Mouse (Mus musculus): ENCODE results near the gene Dnase1l2. TPM values are rescaled to one million over a fixed set of nuclear protein-coding genes. Genes with fewer than 3 reads are reported as not detected.
"Not testable (repeated sequence)": the region's sequence is repeated elsewhere in the genome, so short reads cannot be mapped to it uniquely, and the experiment has no call there.

Dnase1l2 gene
- polyA plus RNA-seq, 1 experiment from 2014 or later: 1.3 TPM

- peak overlapping the region; percentile 80 for H3K4me2 ChIP-seq
- WGBS: 3% methylated on average over 8 of the region's 8 CpGs
- peak overlapping the region; percentile 88 for H3K27ac ChIP-seq (ENCODE audit: low read depth, low read length)
- no peaks in the 10 kb centered on the region for H3K9me3 ChIP-seq (ENCODE audit: control insufficient read depth, low read length)
- peak overlapping the region; percentile 90 for H3K9ac ChIP-seq (ENCODE audit: low read depth, low read length)
- H3K4me3 ChIP-seq (ENCODE audit: low read depth, low read length): peak overlapping the region; percentile 71
- H3K36me3 ChIP-seq (ENCODE audit: control insufficient read depth, insufficient read depth, low read length): peaks cover 26% of the 10 kb centered on the region
- 0 out of 2 replicates have a peak, but pooled peaks cover 5% of the 10 kb centered on the region for H3K4me1 ChIP-seq (replicated peaks; ENCODE audit: control insufficient read depth, insufficient read depth, low read length)
- ATAC-seq (replicated peaks; ENCODE audit: low FRiP score): peak; percentile 30; the same call in 1 of the 2 replicates
- peak; percentile 42 for DNase-seq (ENCODE audit: low spot score)
- H3K27me3 ChIP-seq (replicated peaks; ENCODE audit: control insufficient read depth, insufficient read depth, low read length): no peaks in the 10 kb centered on the region
Observed at GRCm38 (mm10) chr17:24427170-24427557, 15.7 kb downstream of the Dnase1l2 start.

DNA sequence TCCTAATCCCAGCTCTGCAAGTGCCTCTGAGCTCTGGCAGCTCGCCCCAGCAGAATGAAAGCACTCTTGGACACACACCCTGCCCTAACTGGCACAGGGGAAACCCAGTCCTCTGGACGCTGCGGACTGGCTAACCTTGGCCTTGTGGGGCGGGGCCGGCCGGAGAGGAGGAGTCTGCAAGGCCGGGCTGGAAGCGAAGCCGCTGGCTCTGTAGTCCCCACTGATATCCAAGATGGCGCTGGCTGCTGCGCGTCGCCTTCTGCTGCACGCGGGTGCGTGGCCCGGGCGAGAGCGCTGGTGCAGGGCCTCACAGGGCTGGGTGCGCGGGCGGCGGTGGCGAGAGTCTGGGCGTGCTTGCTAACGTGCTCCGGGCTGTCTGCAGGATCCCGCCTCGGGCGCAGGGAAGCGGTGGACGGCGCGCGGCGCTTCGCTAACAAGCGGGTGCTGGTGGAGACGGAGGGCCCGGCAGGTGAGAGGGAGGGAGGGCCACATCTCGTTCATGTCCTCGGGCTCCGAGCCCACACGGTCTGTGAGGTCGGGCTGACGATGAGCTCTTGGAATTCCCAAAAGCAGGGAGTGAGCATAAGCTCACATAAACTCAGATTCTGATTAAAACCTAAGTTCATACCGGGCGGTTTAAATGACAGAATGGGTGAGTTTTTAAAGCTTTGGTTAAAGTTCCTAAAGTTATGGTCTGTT, 16.3 kb downstream of the Dnase1l2 start, which contains the start of gene Eci1:
Gene Eci1 (plus strand): TSS at position 171 of the 699 bp plus-strand sequence.
- ATAC-seq (replicated peaks; ENCODE audit: low FRiP score) (peak; percentile 98), DNase-seq (ENCODE audit: low spot score) (peak; percentile 92)
- Histone ChIP-seq H3K4me2 (peak within 1 kb of the TSS; percentile 80), H3K36me3 (ENCODE audit: control insufficient read depth, insufficient read depth, low read length) (peaks cover 30% of the 10 kb centered on the region), H3K4me1 (replicated peaks; ENCODE audit: control insufficient read depth, insufficient read depth, low read length) (0 out of 2 replicates have a peak, but pooled peaks cover 5% of the 10 kb centered on the region), H3K9ac (ENCODE audit: low read depth, low read length) (peak within 1 kb of the TSS; percentile 90), H3K4me3 (ENCODE audit: low read depth, low read length) (peak within 1 kb of the TSS; percentile 71), H3K9me3 (ENCODE audit: control insufficient read depth, low read length) (no peaks in the 10 kb centered on the region), H3K27ac (ENCODE audit: low read depth, low read length) (peak within 1 kb of the TSS; percentile 88), H3K27me3 (replicated peaks; ENCODE audit: control insufficient read depth, insufficient read depth, low read length) (no peaks in the 10 kb centered on the region)
- under 1% methylated on average over 48 of the region's 48 CpGs for WGBS

DNA sequence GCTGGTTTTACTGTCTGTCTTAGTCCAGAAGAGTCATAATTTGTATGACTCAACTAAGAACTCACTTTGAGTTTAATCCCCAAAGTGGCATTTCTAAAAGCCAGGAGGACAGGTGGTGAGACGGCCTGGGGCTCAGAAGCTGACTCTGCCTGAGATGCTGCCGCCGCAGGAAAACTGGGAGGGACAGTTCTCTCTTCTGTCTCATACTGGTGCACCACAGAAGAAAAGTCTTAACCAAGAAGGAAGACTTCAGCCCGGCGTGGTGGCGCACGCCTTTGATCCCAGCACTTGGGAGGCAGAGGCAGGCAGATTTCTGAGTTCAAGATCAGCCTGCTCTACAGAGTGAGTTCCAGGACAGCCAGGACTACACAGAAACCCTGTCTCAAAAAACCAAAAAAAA, 17.0 kb downstream of the Dnase1l2 start:
- DNase-seq (ENCODE audit: low spot score): no peak
- Histone ChIP-seq H3K4me3 (ENCODE audit: low read depth, low read length) (peak overlapping the region; percentile 71), H3K27me3 (replicated peaks; ENCODE audit: control insufficient read depth, insufficient read depth, low read length) (no peaks in the 10 kb centered on the region), H3K36me3 (ENCODE audit: control insufficient read depth, insufficient read depth, low read length) (peaks cover 37% of the 10 kb centered on the region), H3K4me2 (peak overlapping the region; percentile 80), H3K9ac (ENCODE audit: low read depth, low read length) (no peak overlapping the region; the same call in 1 of the 2 replicates), H3K9me3 (ENCODE audit: control insufficient read depth, low read length) (no peaks in the 10 kb centered on the region), H3K4me1 (replicated peaks; ENCODE audit: control insufficient read depth, insufficient read depth, low read length) (0 out of 2 replicates have a peak, but pooled peaks cover 5% of the 10 kb centered on the region), H3K27ac (ENCODE audit: low read depth, low read length) (no peak overlapping the region)
- no peak for ATAC-seq (replicated peaks; ENCODE audit: low FRiP score)
- 85% methylated on average over 7 of the region's 7 CpGs for WGBS

- H3K4me3 ChIP-seq (ENCODE audit: low read depth, low read length); DNase-seq (ENCODE audit: low spot score); H3K27ac ChIP-seq (ENCODE audit: low read depth, low read length); H3K4me2 ChIP-seq; H3K9ac ChIP-seq (ENCODE audit: low read depth, low read length); H3K27me3 ChIP-seq (replicated peaks; ENCODE audit: control insufficient read depth, insufficient read depth, low read length); ATAC-seq (replicated peaks; ENCODE audit: low FRiP score); H3K4me1 ChIP-seq (replicated peaks; ENCODE audit: control insufficient read depth, insufficient read depth, low read length); H3K9me3 ChIP-seq (ENCODE audit: control insufficient read depth, low read length): not testable (repeated sequence)
- H3K36me3 ChIP-seq (ENCODE audit: control insufficient read depth, insufficient read depth, low read length): peaks cover 41% of the 10 kb centered on the region
- WGBS: 92% methylated on average over 5 of the region's 8 CpGs
Observed at GRCm38 (mm10) chr17:24425326-24425725, 17.6 kb downstream of the Dnase1l2 start.

DNA sequence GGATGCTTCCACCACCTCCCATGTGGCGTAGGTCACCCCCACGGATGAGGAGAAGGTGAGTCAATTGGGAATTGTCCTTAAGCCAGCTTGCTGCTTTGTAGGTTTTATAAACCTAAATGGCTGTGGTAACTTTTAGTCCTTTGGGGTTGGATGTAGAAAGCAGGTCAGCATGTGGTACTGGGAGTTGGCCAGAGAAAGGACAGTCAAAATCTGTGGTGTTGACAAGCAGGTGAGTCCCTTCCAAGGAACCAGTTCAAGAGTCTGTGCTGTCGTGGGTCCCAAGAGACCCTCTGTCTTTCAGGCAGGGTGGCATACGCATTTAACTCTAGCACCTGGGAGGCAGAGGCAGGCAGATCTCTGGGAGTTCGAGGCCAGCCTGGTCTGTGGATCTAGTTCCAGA, 18.4 kb downstream of the Dnase1l2 start:
- DNase-seq (ENCODE audit: low spot score) (no peak), ATAC-seq (replicated peaks; ENCODE audit: low FRiP score) (no peak)
- no peaks in the 10 kb centered on the region for H3K9me3 ChIP-seq (ENCODE audit: control insufficient read depth, low read length)
- no peaks in the 10 kb centered on the region for H3K27me3 ChIP-seq (replicated peaks; ENCODE audit: control insufficient read depth, insufficient read depth, low read length)
- H3K4me1 ChIP-seq (replicated peaks; ENCODE audit: control insufficient read depth, insufficient read depth, low read length): 0 out of 2 replicates have a peak, but pooled peaks cover 5% of the 10 kb centered on the region
- no peak overlapping the region for H3K27ac ChIP-seq (ENCODE audit: low read depth, low read length)
- peaks cover 46% of the 10 kb centered on the region for H3K36me3 ChIP-seq (ENCODE audit: control insufficient read depth, insufficient read depth, low read length)
- no peak overlapping the region for H3K4me3 ChIP-seq (ENCODE audit: low read depth, low read length)
- WGBS: 89% methylated on average over 5 of the region's 5 CpGs
- no peak overlapping the region for H3K4me2 ChIP-seq
- no peak overlapping the region for H3K9ac ChIP-seq (ENCODE audit: low read depth, low read length)

DNA sequence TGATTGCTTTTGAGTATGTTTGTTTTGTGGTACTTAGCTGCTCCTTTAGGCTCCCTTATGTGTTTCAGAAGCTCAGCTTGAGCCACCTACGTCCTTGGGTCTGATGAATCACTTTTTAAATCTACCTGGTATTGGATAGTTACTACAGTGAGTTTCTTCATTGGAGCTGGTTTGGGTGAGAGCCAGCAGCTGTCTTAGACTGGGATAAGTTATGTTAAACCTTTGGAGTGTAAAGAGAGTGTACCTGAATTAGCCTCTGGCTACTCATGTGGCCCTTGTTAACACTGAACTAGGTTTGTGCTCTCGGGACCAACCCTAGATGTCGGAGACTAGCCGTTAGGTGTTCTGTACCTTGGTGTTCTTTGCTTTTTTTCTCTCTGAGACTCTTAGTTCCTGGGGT, 19.8 kb downstream of the Dnase1l2 start:
- WGBS: 94% methylated on average over 4 of the region's 4 CpGs

DNA sequence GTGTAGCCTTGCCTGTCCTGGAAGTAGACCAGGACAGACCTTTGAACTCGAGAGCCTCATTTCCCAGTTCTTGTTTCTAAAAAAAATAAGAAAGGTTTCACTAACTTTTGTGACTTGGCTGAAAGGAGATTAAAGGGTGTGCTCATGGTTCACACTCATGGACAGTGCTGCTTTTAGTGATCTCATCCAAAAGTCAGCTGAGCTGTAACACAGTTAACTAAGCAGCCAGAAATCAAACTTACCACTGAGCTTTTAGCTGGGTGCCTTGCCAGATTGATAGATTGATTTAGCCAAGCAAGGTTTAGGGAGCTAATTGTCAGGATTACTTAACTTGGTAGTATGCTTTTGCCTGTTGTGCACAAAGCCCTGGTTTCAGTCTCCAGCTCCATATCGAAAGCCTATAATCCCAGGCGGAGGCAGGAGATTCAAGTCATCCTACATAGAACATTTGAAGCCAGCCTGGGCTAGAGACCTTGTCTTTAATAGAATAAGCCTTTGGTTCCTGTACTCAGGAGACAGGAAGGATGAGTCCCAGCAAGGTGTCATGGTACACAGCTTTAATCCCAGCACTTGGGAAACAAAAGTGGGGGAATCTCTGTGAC, 26.8 kb downstream of the Dnase1l2 start:
- peaks cover 34% of the 10 kb centered on the region for H3K36me3 ChIP-seq (ENCODE audit: control insufficient read depth, insufficient read depth, low read length)
- peak overlapping the region; percentile 89 for H3K9ac ChIP-seq (ENCODE audit: low read depth, low read length)
- peak overlapping the region; percentile 84 for H3K4me2 ChIP-seq
- ATAC-seq (replicated peaks; ENCODE audit: low FRiP score) (no peak), DNase-seq (ENCODE audit: low spot score) (no peak)
- peak overlapping the region; percentile 72 for H3K4me3 ChIP-seq (ENCODE audit: low read depth, low read length)
- H3K27me3 ChIP-seq (replicated peaks; ENCODE audit: control insufficient read depth, insufficient read depth, low read length): no peaks in the 10 kb centered on the region
- WGBS: 86% methylated on average over 3 of the region's 3 CpGs
- no peak overlapping the region for H3K27ac ChIP-seq (ENCODE audit: low read depth, low read length)
- no peaks in the 10 kb centered on the region for H3K9me3 ChIP-seq (ENCODE audit: control insufficient read depth, low read length)
- peaks cover 19% of the 10 kb centered on the region for H3K4me1 ChIP-seq (replicated peaks; ENCODE audit: control insufficient read depth, insufficient read depth, low read length)

More for the DNA sequence above, 19.8 kb downstream of the Dnase1l2 start:
- H3K4me3 ChIP-seq (ENCODE audit: low read depth, low read length): no peak overlapping the region
- DNase-seq (ENCODE audit: low spot score) (no peak), ATAC-seq (replicated peaks; ENCODE audit: low FRiP score) (no peak)
- H3K9me3 ChIP-seq (ENCODE audit: control insufficient read depth, low read length): no peaks in the 10 kb centered on the region
- no peak overlapping the region for H3K27ac ChIP-seq (ENCODE audit: low read depth, low read length)
- H3K9ac ChIP-seq (ENCODE audit: low read depth, low read length): no peak overlapping the region
- H3K4me1 ChIP-seq (replicated peaks; ENCODE audit: control insufficient read depth, insufficient read depth, low read length): 0 out of 2 replicates have a peak, but pooled peaks cover 5% of the 10 kb centered on the region
- H3K4me2 ChIP-seq: no peak overlapping the region
- H3K36me3 ChIP-seq (ENCODE audit: control insufficient read depth, insufficient read depth, low read length): peaks cover 59% of the 10 kb centered on the region
- no peaks in the 10 kb centered on the region for H3K27me3 ChIP-seq (replicated peaks; ENCODE audit: control insufficient read depth, insufficient read depth, low read length)

DNA sequence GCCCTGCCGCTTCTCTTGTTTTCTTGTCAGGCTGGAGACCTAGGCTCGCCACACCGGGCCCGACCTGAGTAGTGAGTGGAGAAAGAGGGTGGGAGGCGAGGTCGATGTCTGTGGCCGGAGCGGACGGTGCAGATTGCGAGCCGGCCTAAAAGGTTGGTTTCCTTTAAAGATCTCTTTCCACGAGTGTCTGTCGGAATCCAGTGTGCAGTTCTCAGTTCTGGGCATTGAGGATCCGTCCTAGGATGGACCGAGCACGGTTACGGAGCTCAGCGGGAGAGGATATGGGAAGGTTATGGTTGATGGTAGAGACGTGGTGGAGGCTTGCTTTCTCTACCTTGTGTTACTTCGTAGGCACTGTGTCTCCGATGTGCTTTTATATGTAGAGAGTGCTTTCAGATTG, 27.9 kb downstream of the Dnase1l2 start:
- Histone ChIP-seq H3K9me3 (ENCODE audit: control insufficient read depth, low read length) (no peaks in the 10 kb centered on the region), H3K27ac (ENCODE audit: low read depth, low read length) (peak overlapping the region; percentile 79), H3K4me1 (replicated peaks; ENCODE audit: control insufficient read depth, insufficient read depth, low read length) (peaks cover 19% of the 10 kb centered on the region), H3K4me2 (peak overlapping the region; percentile 84), H3K27me3 (replicated peaks; ENCODE audit: control insufficient read depth, insufficient read depth, low read length) (no peaks in the 10 kb centered on the region), H3K36me3 (ENCODE audit: control insufficient read depth, insufficient read depth, low read length) (peaks cover 29% of the 10 kb centered on the region), H3K9ac (ENCODE audit: low read depth, low read length) (peak overlapping the region; percentile 89), H3K4me3 (ENCODE audit: low read depth, low read length) (peak overlapping the region; percentile 72)
- DNase-seq (ENCODE audit: low spot score): no peak
- under 1% methylated on average over 21 of the region's 21 CpGs for WGBS
- no peak for ATAC-seq (replicated peaks; ENCODE audit: low FRiP score)

Measured in liver, embryonic 11.5 days (tissue).